Mouse (Mus musculus) heart, embryonic 14.5 days (tissue): ENCODE results near the gene Tmcc3. TPM values are rescaled to one million over a fixed set of nuclear protein-coding genes. Genes with fewer than 3 reads are reported as not detected.
A peak's percentile ranks its signal among the peaks of the same experiment; 100 is the strongest.

Source experiments
- ATAC-seq: fragments of 200-750 bp; cut with Nextera tagmentation; 2 replicates; pipeline ENCODE4 v1.8.0; 2017; ENCODE audit warnings: low read depth, moderate TSS enrichment; ENCODE audit not compliant: insufficient number of reproducible peaks, insufficient read depth, low FRiP score
- H3K27ac ChIP-seq, 2 experiments: fragments of 200-500 bp in 1 of 2; fragments of 300-500 bp in 1 of 2; sonication (generic) in 1 of 2; replicated peaks in 1 of 2; 2 replicates each; pipeline ENCODE4 v1.5.1; 2012 to 2014; ENCODE audit warnings: low read depth in 2 of 2, low read length in 2 of 2, control low read depth in 1 of 2, mild to moderate bottlenecking in 1 of 2, mixed read lengths in 1 of 2; ENCODE audit not compliant: control insufficient read depth in 1 of 2, insufficient read depth in 1 of 2
- H3K27me3 ChIP-seq: fragments of 300-500 bp; sonication (generic); 2 replicates; pipeline ENCODE4 v1.6.1; 2014; ENCODE audit warnings: mild to moderate bottlenecking, low read length, control low read depth; ENCODE audit not compliant: control insufficient read depth, insufficient read depth
- H3K36me3 ChIP-seq: fragments of 300-500 bp; sonication (generic); 2 replicates; pipeline ENCODE4 v1.6.1; 2014; ENCODE audit warnings: mild to moderate bottlenecking, control low read depth, low read length, mixed read lengths; ENCODE audit not compliant: control insufficient read depth, insufficient read depth
- H3K4me1 ChIP-seq, 2 experiments: fragments of 200-500 bp in 1 of 2; fragments of 300-500 bp in 1 of 2; sonication (generic) in 1 of 2; 2 replicates each; pipeline ENCODE4 v1.6.1; 2012 to 2014; ENCODE audit warnings: low read length in 2 of 2, control low read depth in 1 of 2, mixed read lengths in 1 of 2; ENCODE audit not compliant: control insufficient read depth in 2 of 2, insufficient read depth in 2 of 2
- H3K4me2 ChIP-seq: fragments of 300-500 bp; sonication (generic); 2 replicates; pipeline ENCODE4 v1.6.1; 2014; ENCODE audit warnings: mild to moderate bottlenecking, low read length
- H3K4me3 ChIP-seq, 2 experiments: fragments of 200-500 bp in 1 of 2; fragments of 300-500 bp in 1 of 2; sonication (generic) in 1 of 2; 2 replicates each; pipeline ENCODE4 v1.5.1; 2012 to 2014; ENCODE audit warnings: low read length in 2 of 2, mild to moderate bottlenecking in 2 of 2, control low read depth in 1 of 2, low read depth in 1 of 2, moderate library complexity in 1 of 2; ENCODE audit not compliant: control insufficient read depth in 1 of 2, insufficient read depth in 1 of 2
- H3K9ac ChIP-seq: fragments of 300-500 bp; sonication (generic); 2 replicates; pipeline ENCODE4 v1.6.1; 2014; ENCODE audit warnings: mild to moderate bottlenecking, low read length
- H3K9me3 ChIP-seq: fragments of 300-500 bp; sonication (generic); 2 replicates; pipeline ENCODE4 v1.6.1; 2016; ENCODE audit warnings: low read length, control low read depth; ENCODE audit not compliant: control insufficient read depth
- WGBS: fragments of 180-500 bp; shearing (Covaris S2); extraction: QIAGEN DNeasy Blood & Tissue Kit; methylation state at CpG from one replicate; pipeline ENCODE4 v1.1.7; 2014; 5-methylcytosine and 5-hydroxymethylcytosine counted together
- polyA plus RNA-seq: library from polyadenylated mRNA; unstranded; fragments of >200 nt; fragmentation: Nextera tagmentation; extraction: Ambion mirVana; gene quantifications from 2 replicates; pipeline ENCODE4 v1.2.1, GENCODE M21; 2014

Gene Tmcc3
- polyA plus RNA-seq, 1 experiment from 2014 or later = 9.6 TPM

GRCm38 (mm10) chr10:94377844-94378243 lies 66.1 kb downstream of the Tmcc3 start:
- Histone ChIP-seq H3K27me3 (no peaks in the 10 kb centered on the region), H3K4me3 (no peak overlapping the region), H3K4me2 (peak overlapping the region; percentile 37), H3K36me3 (no peaks in the 10 kb centered on the region), H3K9me3 (no peaks in the 10 kb centered on the region), H3K4me1 (no peaks in the 10 kb centered on the region), H3K9ac (no peak overlapping the region), H3K27ac (no peak overlapping the region)
- WGBS = 70% methylated on average over 10 of the region's 10 CpGs
- ATAC-seq = no peak

GRCm38 (mm10) chr10:94378383-94378782 lies 66.6 kb downstream of the Tmcc3 start:
- 48% methylated on average over 13 of the region's 13 CpGs for WGBS
- Histone ChIP-seq H3K4me1 (no peaks in the 10 kb centered on the region), H3K27me3 (no peaks in the 10 kb centered on the region), H3K4me3 (no peak overlapping the region; a peak in 1 of 4 replicates), H3K36me3 (no peaks in the 10 kb centered on the region), H3K9me3 (no peaks in the 10 kb centered on the region), H3K4me2 (peak overlapping the region; percentile 37), H3K9ac (no peak overlapping the region), H3K27ac (no peak overlapping the region)
- no peak; the same call in 1 of the 2 replicates for ATAC-seq

- no peak for ATAC-seq
- no peaks in the 10 kb centered on the region for H3K27me3 ChIP-seq
- H3K9ac ChIP-seq = no peak overlapping the region
- H3K4me3 ChIP-seq = no peak overlapping the region
- H3K36me3 ChIP-seq = no peaks in the 10 kb centered on the region
- peaks cover under 1% of the 10 kb centered on the region; the same call in 1 of the 2 replicates for H3K9me3 ChIP-seq
- no peaks in the 10 kb centered on the region for H3K4me1 ChIP-seq
- no peak overlapping the region for H3K4me2 ChIP-seq
- no peak overlapping the region for H3K27ac ChIP-seq
- 96% methylated on average over 2 of the region's 2 CpGs for WGBS
Observed at GRCm38 (mm10) chr10:94380082-94380481, 68.3 kb downstream of the Tmcc3 start.

DNA sequence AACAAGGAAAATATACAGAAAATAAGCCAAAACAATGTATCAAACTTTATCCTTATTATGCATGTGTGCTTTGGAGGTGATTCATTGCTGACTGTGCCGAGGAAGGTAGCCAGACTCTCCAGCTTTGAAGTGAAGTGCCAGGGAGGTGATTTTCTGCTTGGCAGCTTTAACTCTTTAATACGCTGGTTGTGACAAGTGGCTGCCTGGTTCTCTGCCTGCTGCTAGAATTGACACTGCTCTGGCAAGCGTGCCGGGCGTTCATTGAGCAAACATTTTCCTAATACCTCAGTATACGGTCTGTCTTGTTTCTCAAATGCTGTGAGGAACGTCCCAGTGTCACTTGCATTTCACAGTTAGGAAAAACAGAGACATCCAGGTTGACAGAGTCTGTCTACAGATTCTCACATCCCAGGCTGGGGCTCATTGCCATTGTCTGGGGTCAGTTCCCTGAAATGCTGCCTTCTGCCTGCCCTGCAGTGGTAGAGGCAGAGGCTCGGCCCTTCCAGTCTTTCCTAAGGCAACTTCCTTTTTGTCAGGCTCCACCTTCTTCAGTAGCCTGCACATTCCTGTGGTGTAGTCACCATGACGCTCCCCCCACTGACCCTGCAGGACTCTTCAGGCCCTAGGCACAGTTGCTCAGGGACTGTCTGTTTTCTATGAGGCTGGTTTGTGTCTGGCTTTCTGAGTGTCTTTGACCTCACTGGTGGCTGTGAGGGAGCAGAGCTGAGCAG lies 69.1 kb downstream of the Tmcc3 start:
- H3K4me3 ChIP-seq = no peak overlapping the region
- no peaks in the 10 kb centered on the region for H3K4me1 ChIP-seq
- no peaks in the 10 kb centered on the region for H3K27me3 ChIP-seq
- no peak overlapping the region for H3K27ac ChIP-seq
- H3K36me3 ChIP-seq = no peaks in the 10 kb centered on the region
- H3K4me2 ChIP-seq = no peak overlapping the region
- peaks cover 8% of the 10 kb centered on the region for H3K9me3 ChIP-seq
- H3K9ac ChIP-seq = no peak overlapping the region
- 61% methylated on average over 9 of the region's 9 CpGs for WGBS
- no peak for ATAC-seq

- Histone ChIP-seq H3K4me1 (no peaks in the 10 kb centered on the region), H3K27ac (no peak overlapping the region), H3K27me3 (no peaks in the 10 kb centered on the region), H3K36me3 (no peaks in the 10 kb centered on the region), H3K9ac (no peak overlapping the region), H3K9me3 (peaks cover 13% of the 10 kb centered on the region), H3K4me2 (no peak overlapping the region), H3K4me3 (no peak overlapping the region)
- WGBS = 88% methylated on average over 4 of the region's 4 CpGs
- ATAC-seq = no peak
Observed at GRCm38 (mm10) chr10:94381393-94381740, 69.6 kb downstream of the Tmcc3 start.

- peaks cover 14% of the 10 kb centered on the region for H3K9me3 ChIP-seq
- ATAC-seq = no peak
- no peak overlapping the region for H3K4me2 ChIP-seq
- no peaks in the 10 kb centered on the region for H3K36me3 ChIP-seq
- no peak overlapping the region for H3K4me3 ChIP-seq
- WGBS = 88% methylated on average over 14 of the region's 14 CpGs
- no peak overlapping the region for H3K27ac ChIP-seq
- no peak overlapping the region for H3K9ac ChIP-seq
- H3K4me1 ChIP-seq = no peaks in the 10 kb centered on the region
- no peaks in the 10 kb centered on the region for H3K27me3 ChIP-seq
Observed at GRCm38 (mm10) chr10:94382618-94383017, 70.9 kb downstream of the Tmcc3 start.

DNA sequence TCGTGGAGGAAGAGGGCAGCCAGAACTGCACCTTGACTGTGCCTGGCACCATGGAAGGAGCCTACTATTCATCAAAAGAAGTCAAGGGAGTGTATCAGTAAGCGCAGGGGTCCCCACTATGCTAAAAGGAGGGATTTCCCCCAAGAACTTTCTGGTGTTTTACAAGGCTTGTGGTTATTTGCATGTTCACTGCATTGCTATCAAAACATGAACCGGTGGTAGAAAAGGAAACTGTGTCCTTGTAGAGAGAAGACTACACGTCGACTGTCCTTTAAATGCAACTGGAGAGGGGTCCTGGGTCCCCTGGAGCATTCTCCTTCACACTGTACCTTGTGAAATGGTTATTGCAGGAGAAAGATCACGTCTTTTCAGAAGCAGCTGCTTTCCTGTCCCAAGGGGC lies 71.8 kb downstream of the Tmcc3 start:
- no peak for ATAC-seq
- Histone ChIP-seq H3K9me3 (peaks cover 14% of the 10 kb centered on the region), H3K36me3 (no peaks in the 10 kb centered on the region), H3K4me1 (no peaks in the 10 kb centered on the region), H3K4me3 (no peak overlapping the region), H3K27me3 (no peaks in the 10 kb centered on the region), H3K4me2 (no peak overlapping the region), H3K9ac (no peak overlapping the region), H3K27ac (no peak overlapping the region)
- 83% methylated on average over 6 of the region's 6 CpGs for WGBS

DNA sequence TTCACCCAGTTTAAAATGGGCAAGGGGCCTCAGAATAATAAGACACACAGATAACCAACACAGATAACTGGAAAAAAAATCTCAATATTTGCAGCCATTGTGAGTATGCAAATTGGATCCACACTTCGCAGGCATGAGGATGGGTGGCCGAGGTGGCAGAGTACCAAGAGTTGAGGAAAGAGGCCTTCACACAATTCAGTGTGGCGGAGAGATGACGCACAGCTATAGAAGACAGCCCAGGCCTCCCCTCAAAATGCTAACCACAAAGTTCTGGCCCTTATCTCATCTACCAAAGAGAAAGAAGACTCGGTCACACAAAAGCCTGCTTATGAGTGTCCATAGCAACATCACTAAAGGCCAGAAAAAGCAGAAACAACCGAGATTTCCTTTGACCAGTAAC lies 77.5 kb downstream of the Tmcc3 start:
- no peak for ATAC-seq
- no peaks in the 10 kb centered on the region for H3K4me1 ChIP-seq
- H3K36me3 ChIP-seq = no peaks in the 10 kb centered on the region
- 85% methylated on average over 6 of the region's 6 CpGs for WGBS
- no peaks in the 10 kb centered on the region for H3K27me3 ChIP-seq
- H3K4me3 ChIP-seq = no peak overlapping the region
- H3K9ac ChIP-seq = no peak overlapping the region
- peaks cover 18% of the 10 kb centered on the region for H3K9me3 ChIP-seq
- no peak overlapping the region for H3K27ac ChIP-seq
- no peak overlapping the region for H3K4me2 ChIP-seq
